Mouse (Mus musculus) liver, adult (tissue): ENCODE results near the gene Gm20388.

Source experiments
- GATA4 ChIP-seq: IDR thresholded peaks from 2 replicates; pipeline ENCODE4 v1.6.1; 2014; ENCODE audit warnings: mild to moderate bottlenecking, low read length; ENCODE audit not compliant: insufficient replicate concordance

Gene Gm20388

DNA sequence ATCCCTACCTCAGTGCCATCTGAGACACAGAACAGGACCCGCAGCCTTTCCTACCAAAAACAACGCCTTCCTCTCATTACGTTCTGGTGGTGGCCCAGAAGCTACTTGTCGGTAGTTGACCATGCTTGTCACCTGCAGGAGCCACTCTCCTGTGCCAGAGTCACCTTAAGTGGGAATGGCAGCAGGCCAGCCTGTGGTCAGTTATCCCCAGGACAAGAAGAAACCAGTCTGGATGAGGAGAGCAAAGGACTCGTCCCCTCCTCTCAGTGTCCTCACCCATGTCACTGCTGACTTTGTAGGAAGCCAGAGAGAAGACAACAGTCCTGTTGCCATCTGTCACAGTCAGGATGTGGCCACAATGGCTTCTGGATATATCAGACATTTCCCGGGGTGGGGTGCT, 2906.3 kb downstream of the Gm20388 start:
- no peak for TF ChIP-seq GATA4

DNA sequence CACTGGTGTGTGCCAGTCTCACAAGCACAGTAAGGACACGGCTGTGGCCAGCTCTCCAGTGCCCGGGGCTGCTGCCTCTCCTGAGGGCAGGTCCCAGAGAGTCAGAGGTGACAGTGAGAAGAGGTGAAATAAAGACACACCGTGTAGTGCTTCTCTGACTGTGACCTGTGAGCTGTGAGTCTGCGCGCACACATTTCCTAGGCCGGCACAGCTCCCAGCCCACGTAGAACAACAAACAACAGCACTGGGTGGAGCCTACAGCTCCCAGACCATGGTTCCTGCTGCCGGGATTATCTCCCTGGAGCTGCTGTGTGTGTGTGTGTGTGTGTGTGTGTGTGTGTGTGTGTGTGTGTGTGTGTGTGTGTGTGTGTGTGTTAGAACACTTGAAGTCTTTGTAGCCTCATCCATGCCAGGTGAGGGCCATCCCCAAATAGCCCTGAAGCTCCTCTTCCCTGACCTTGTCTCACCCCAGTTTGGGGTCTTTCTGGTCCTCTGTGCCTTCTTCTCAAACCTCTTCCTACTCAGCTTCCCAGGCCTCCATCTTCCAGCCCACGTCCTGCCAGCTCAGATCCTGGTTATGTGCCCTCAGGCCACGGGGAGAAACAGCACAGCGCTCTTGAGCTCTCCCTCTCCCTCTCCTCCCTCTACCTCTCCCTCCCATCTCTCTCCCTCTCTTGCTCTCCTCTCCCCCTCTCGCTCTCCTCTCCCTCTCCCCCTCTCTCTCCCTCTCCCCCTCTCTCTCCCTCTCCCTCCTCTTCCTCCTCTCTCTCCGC, 2907.3 kb downstream of the Gm20388 start:
- TF ChIP-seq GATA4, result no peak

DNA sequence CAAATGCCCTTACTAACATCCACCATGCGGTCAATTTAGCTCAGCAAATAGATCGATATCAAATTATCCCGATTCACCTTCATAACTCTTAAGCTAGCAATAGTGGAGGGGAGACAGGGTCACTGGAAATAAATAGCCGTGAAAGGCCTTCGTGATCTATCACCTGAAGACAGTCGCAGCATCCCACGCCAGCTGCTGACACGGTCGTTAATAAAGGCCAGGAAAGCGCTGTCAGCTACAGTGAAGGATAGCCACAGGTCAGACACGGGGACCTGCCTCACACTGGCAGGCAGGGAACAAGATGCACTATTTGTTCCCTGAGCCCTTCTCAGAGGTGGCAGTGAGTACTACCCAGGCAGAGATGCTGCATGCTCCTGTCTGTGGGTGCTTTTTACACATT, 2909.1 kb downstream of the Gm20388 start:
- no peak for TF ChIP-seq GATA4

DNA sequence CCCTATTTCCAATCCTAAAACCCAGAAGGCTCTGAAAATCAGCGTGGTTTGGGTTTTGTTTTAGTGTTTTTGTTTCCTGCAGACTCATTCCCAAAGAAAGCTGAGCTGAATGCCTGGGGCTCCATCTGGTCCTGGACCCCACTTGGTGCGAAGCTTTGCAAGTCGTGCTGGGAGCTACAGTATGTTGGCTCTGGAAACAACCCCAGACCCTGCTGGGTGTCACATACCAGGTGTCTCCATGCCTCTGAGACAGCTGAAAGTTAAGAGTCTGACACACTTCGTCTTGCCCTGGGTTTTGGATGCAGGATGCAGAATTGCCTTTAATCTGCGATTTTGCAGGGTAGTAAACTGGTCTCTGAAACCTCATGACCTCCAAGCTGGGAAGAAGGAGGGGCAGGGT, 2913.9 kb downstream of the Gm20388 start:
- no peak for TF ChIP-seq GATA4

DNA sequence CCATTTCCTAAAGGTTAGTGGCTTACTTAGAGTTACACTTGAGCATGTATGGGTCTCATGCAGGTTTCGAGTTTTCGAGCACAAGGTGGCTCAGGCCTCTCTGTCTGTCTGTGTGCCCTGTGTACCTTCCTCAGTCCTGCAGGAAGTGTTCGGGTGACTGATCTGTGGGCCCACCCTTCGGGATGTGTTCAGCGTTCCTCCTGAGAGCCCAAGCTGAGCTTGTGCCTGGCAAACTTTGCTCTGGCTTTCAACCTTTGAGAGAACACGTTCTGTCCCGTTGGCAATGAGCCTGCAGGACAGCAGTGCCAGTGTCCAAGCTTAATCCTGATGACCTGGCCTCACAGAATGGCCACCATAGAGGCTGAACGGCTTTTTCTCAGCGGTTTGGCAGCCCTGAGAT, 2914.3 kb downstream of the Gm20388 start:
- TF ChIP-seq GATA4, result no peak

DNA sequence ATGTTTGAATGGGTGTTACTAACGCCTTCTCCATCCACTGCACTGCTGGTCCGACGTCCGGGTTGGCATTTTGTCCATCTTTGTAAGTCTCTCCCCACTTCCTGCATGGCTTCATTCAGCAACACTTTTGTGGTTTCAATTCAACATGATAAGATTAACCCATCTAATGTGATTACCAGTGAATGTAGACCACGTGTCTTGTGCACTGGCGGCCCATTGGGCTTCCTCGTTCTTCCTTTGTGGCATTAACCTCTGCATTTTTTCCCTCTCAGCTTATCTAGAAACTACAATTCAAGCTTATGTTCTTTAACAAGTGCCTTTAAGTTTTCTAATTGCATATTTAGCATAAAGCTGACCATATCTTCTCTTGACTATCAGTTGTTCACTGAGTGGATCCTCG, 2914.8 kb downstream of the Gm20388 start:
- TF ChIP-seq GATA4, result no peak

DNA sequence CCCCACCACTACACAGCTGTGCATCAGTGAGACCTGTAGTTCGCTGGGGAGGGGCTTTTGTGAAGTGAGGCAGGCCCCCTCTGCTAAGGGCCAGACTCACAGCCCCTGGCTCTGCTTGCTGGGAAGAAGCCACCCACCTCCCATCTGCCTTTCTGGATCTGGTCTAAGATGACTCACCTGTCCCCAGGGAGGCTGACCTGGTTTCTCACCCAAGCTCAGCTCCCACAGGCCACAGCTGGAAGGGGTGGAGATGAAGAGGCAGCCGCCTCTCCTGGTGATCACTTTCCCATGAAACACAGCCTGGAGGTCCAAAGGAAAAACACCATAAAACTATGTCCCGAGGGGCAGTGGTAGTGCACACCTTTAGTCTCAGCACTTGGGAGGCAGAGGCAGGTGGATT, 2918.8 kb downstream of the Gm20388 start:
- no peak for TF ChIP-seq GATA4

DNA sequence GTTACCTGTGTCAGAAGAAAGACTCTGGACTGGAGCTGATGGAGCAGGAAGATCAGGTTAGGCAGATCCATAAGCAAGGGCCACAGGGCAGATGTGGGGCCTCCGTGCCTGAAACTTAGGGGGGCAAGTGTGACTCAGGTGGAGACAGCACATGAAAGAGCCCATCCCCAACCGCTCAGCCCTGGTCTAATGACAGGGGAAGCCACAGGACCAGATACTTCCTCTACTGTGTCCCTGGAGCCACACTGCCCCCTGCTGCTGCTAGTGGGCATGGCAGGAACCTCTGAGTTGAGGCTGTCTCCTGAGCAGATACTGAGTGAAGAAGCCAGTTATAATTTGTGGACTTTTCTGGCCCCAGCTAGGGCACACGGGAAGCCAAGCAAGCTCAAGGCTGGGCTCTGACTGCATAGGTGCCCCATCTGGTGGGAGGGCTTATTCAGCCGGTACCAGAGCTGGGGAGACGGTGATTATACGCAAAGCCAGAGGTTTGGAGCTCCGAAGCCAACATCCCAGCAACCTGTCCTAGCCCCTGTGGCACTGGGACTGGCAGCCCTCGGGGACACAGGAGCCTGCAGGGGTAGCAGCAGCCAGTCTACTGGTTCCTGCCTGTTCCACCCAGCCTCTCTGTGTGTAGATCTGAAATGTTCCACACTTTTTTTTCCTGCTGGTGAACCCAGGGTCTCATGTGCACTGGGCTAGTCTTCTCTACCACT, 2919.9 kb downstream of the Gm20388 start:
- TF ChIP-seq GATA4, result no peak

DNA sequence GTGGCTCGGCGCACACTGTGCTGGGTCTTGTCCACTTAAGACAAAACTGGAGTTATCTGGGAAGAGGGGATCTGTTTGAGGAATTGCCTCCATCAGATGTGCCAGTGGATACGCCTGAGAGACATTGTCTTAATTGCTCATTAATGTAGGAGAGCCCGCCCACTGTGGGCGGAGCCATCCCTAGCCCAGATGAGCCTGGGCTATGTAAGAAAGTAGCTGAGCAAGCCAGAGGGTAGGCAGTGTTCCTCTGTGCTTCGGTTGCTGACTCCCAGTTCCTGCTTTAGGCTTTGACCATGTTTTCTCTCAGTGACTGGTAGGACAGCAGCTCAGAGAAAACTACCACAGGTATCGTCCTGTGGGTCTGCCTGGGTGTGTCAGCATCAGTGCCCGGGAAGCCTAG, 2923.8 kb downstream of the Gm20388 start:
- TF ChIP-seq GATA4, result no peak

DNA sequence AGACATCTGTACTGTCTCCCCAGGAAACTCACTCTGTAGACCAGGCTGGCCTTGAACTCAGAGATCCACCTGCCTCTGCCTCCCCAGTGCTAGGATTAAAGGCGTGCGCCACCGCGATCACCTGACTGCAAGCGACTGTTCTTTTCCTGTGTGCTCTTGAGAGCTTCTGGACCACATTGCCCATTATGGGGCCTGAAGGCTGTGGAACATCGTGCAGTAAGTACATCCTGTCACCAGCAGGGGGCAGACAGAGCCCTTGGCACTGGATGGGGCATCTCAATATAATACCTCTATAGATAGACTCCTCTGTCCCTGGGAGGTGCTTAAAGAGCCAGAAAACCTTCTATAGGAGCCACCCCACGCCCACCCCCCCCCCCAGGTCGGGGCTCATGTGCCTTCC, 2924.3 kb downstream of the Gm20388 start:
- TF ChIP-seq GATA4, result no peak

DNA sequence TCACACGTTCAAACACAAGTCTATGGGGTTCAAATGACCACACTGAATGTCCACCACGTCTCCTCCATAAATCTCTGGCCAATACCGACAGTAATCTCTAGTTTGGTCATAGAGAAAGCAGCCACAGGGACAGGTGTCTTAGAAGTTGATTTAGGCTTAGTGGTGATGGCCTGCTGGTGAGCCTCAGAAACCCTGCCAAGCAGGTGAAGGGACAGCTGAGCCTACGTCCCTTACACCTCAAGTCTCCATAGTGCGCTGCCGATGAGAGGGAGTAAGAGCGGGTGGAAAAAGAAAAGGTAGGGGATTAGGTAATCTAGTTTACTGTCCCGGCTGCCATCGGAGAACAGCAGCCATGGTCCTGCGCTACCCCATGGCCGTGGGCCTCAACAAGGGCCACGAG, 2925.6 kb downstream of the Gm20388 start:
- no peak for TF ChIP-seq GATA4

DNA sequence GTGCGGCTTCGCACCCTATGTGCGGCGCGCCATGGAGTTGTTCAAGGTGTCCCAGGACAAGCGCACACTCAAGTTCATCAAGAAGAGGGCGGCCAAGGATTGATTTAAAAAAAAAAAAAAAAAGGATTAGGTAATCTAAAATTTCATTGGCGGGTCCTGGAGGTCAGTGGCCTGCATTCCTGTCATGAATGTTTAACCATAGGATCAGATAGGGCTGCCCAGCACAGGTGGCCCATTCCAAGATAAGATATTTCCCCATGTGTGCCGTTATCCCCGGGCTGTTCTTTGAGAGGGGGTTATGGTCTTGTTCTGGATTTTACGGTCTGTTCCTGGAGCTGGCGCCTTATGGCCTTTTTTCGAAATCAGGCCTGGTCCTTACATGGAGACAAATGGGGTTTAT, 2926.1 kb downstream of the Gm20388 start:
- TF ChIP-seq GATA4, result peak; percentile 87

DNA sequence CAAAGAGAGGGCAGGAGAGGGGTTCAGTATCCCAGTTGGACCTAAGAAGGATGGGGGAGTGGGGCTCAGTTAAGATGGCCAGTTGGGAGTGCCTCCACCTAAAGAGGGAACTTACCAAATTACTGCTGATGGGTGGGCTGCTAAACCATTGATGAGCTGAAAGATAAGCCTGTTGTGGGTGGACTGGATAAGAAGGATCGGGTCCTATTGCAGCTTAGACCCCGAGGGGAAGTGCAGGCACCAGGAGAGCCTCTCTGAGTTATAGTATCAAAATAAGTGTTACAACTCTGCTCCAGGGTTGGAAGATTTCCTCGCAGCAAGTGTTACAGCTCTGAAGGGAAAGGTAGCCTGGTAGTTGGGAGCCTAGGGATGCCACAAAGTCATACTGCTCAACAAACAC, 2933.5 kb downstream of the Gm20388 start:
- TF ChIP-seq GATA4, result no peak

DNA sequence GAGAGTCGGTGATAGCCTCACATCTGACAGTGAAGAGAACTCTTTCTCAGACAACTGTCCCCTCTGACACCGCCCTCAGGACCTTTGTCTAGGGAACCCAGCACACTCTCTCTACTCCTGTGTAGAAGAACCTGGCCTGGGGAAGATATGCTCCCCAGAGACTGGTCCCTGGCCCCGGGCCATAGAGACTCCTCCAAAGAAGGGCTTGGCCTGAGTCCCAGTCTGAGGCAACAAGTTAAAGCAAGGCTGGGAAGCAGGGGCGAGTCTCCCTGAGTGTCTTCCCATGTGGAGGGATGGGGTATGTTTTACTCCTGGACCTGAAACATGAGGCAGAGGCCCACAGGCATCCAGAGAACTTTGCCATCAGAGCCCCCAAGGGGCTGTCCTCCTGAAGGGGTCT, 2935.0 kb downstream of the Gm20388 start:
- TF ChIP-seq GATA4, result no peak

DNA sequence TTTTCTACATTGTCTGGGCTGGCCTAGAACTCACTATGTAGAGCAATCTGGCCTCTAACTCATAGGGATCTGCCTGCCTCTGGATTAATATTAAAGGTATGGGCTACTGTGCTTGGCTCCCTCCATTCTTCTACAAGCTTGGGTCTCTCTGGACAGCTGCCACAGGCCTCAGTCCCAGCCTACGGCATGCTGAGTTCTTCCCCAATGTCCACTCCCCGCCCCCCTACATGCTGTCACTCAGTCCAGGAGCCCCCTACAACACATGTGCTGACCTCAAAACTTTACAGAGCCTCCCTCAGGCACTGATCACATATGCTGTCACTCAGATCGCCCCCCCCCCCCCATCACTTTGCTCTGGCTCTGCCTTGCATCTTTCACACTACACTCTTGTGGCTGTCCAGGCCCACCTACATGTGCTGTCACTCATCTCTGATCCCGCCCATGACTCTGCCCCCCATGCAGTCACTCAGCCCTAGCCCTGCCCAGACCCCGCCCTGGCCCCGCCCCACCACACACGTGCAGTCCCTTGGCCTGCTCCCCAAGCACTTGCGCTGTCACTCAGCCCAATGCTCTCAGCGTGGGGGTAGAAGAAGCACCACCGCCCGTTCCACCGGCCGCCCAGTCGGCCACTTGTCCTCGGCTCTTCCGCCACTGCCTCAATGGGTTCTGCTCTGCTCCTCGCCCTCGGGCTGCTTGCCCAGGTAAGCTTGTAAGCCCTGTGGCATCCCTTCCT, 2937.4 kb downstream of the Gm20388 start, which contains the start of gene Cdh15:
TSS of gene Cdh15 (plus strand) at position 138 of the 733 bp plus-strand sequence.
- no peak for TF ChIP-seq GATA4
